Mouse (Mus musculus) heart, postnatal 0 days (tissue): ENCODE results near the gene Homer2.

Experiments used
- CTCF ChIP-seq: IDR thresholded peaks from 2 replicates; pipeline ENCODE4 v1.5.1; 2016; ENCODE audit warnings: antibody characterized with exemption, control low read depth, low read depth
- EP300 ChIP-seq: IDR thresholded peaks from 2 replicates; pipeline ENCODE4 v1.6.1; 2016; ENCODE audit warnings: antibody characterized with exemption, low read depth

- TF ChIP-seq EP300 (no peak), CTCF (no peak)
Measured at GRCm38 (mm10) chr7:81735300-81736048, 28.1 kb upstream of the Homer2 start.
